Mouse (Mus musculus): ENCODE measurements around the gene Zbtb17. TPM values are rescaled to one million over a fixed set of nuclear protein-coding genes. Genes with fewer than 3 reads are reported as not detected.
A peak's percentile ranks its signal among the peaks of the same experiment; 100 is the strongest.

The Zbtb17 gene
- polyA plus RNA-seq, 1 experiment from 2014 or later, result 49.7 TPM

- Histone ChIP-seq H3K4me3 (no peak overlapping the region), H3K9me3 (no peaks in the 10 kb centered on the region), H3K27me3 (replicated peaks) (no peaks in the 10 kb centered on the region), H3K27ac (no peak overlapping the region), H3K36me3 (replicated peaks) (peaks cover 61% of the 10 kb centered on the region), H3K9ac (no peak overlapping the region), H3K4me2 (no peak overlapping the region), H3K4me1 (peaks cover 5% of the 10 kb centered on the region; the same call in 1 of the 2 replicates)
- no peak for ATAC-seq (replicated peaks)
- WGBS, result 85% methylated on average over 34 of the region's 34 CpGs
Measured at GRCm38 (mm10) chr4:141465512-141466288, 21.2 kb downstream of the Zbtb17 start.

- H3K4me3 ChIP-seq, result no peak overlapping the region
- no peak overlapping the region for H3K4me2 ChIP-seq
- no peaks in the 10 kb centered on the region for H3K9me3 ChIP-seq
- H3K27me3 ChIP-seq (replicated peaks), result no peaks in the 10 kb centered on the region
- WGBS, result 88% methylated on average over 16 of the region's 16 CpGs
- ATAC-seq (replicated peaks), result no peak
- no peak overlapping the region for H3K27ac ChIP-seq
- H3K36me3 ChIP-seq (replicated peaks), result peaks cover 66% of the 10 kb centered on the region
- H3K9ac ChIP-seq, result no peak overlapping the region
- H3K4me1 ChIP-seq, result no peaks in the 10 kb centered on the region
Measured at GRCm38 (mm10) chr4:141466289-141466795, 21.9 kb downstream of the Zbtb17 start.

- H3K4me2 ChIP-seq, result no peak overlapping the region
- H3K27me3 ChIP-seq (replicated peaks), result no peaks in the 10 kb centered on the region
- peaks cover 72% of the 10 kb centered on the region for H3K36me3 ChIP-seq (replicated peaks)
- WGBS, result 87% methylated on average over 15 of the region's 15 CpGs
- no peak overlapping the region for H3K9ac ChIP-seq
- H3K4me3 ChIP-seq, result no peak overlapping the region
- H3K9me3 ChIP-seq, result no peaks in the 10 kb centered on the region
- H3K27ac ChIP-seq, result no peak overlapping the region
- H3K4me1 ChIP-seq, result no peaks in the 10 kb centered on the region
- ATAC-seq (replicated peaks), result no peak
Measured at GRCm38 (mm10) chr4:141466844-141467580, 22.6 kb downstream of the Zbtb17 start.

- Histone ChIP-seq H3K27ac (no peak overlapping the region), H3K4me2 (no peak overlapping the region), H3K27me3 (replicated peaks) (no peaks in the 10 kb centered on the region), H3K4me3 (no peak overlapping the region), H3K9me3 (no peaks in the 10 kb centered on the region), H3K4me1 (no peaks in the 10 kb centered on the region), H3K36me3 (replicated peaks) (peaks cover 74% of the 10 kb centered on the region), H3K9ac (no peak overlapping the region)
- 88% methylated on average over 6 of the region's 6 CpGs for WGBS
- ATAC-seq (replicated peaks), result no peak
Measured at GRCm38 (mm10) chr4:141467581-141467927, 23.1 kb downstream of the Zbtb17 start.

- no peak overlapping the region for H3K4me3 ChIP-seq
- 64% methylated on average over 10 of the region's 10 CpGs for WGBS
- no peaks in the 10 kb centered on the region for H3K27me3 ChIP-seq (replicated peaks)
- H3K9ac ChIP-seq, result no peak overlapping the region
- peaks cover 76% of the 10 kb centered on the region for H3K36me3 ChIP-seq (replicated peaks)
- no peak overlapping the region for H3K27ac ChIP-seq
- no peaks in the 10 kb centered on the region for H3K9me3 ChIP-seq
- no peak for ATAC-seq (replicated peaks)
- no peak overlapping the region for H3K4me2 ChIP-seq
- no peaks in the 10 kb centered on the region for H3K4me1 ChIP-seq
Measured at GRCm38 (mm10) chr4:141468576-141468975, 24.1 kb downstream of the Zbtb17 start.

GRCm38 (mm10) chr4:141469343-141469742, 24.9 kb downstream of the Zbtb17 start:
- Histone ChIP-seq H3K9me3 (no peaks in the 10 kb centered on the region), H3K36me3 (replicated peaks) (peaks cover 74% of the 10 kb centered on the region), H3K9ac (no peak overlapping the region), H3K4me3 (no peak overlapping the region), H3K27ac (no peak overlapping the region), H3K4me2 (no peak overlapping the region), H3K27me3 (replicated peaks) (no peaks in the 10 kb centered on the region), H3K4me1 (no peaks in the 10 kb centered on the region)
- ATAC-seq (replicated peaks), result no peak
- 95% methylated on average over 9 of the region's 9 CpGs for whole genome bisulfite sequencing

GRCm38 (mm10) chr4:141471491-141471890, 27.0 kb downstream of the Zbtb17 start:
- WGBS, result 96% methylated on average over 16 of the region's 16 CpGs
- ATAC-seq (replicated peaks), result 0 out of 2 replicates have a peak, but pooled peaks have one; percentile 16
- no peak overlapping the region for H3K9ac ChIP-seq
- H3K9me3 ChIP-seq, result no peaks in the 10 kb centered on the region
- H3K4me2 ChIP-seq, result no peak overlapping the region
- no peak overlapping the region for H3K4me3 ChIP-seq
- no peak overlapping the region for H3K27ac ChIP-seq
- H3K4me1 ChIP-seq, result no peaks in the 10 kb centered on the region
- peaks cover 73% of the 10 kb centered on the region for H3K36me3 ChIP-seq (replicated peaks)
- H3K27me3 ChIP-seq (replicated peaks), result no peaks in the 10 kb centered on the region

- Histone ChIP-seq H3K27ac (no peak overlapping the region), H3K4me2 (no peak overlapping the region), H3K9me3 (no peaks in the 10 kb centered on the region), H3K4me3 (no peak overlapping the region), H3K36me3 (replicated peaks) (peaks cover 73% of the 10 kb centered on the region), H3K9ac (no peak overlapping the region), H3K4me1 (no peaks in the 10 kb centered on the region), H3K27me3 (replicated peaks) (no peaks in the 10 kb centered on the region)
- WGBS, result 95% methylated on average over 32 of the region's 32 CpGs
- ATAC-seq (replicated peaks), result no peak
Measured at GRCm38 (mm10) chr4:141472641-141473321, 28.3 kb downstream of the Zbtb17 start.

- no peak for ATAC-seq (replicated peaks)
- WGBS, result 91% methylated on average over 19 of the region's 19 CpGs
- H3K9ac ChIP-seq, result no peak overlapping the region
- no peak overlapping the region for H3K4me2 ChIP-seq
- H3K4me1 ChIP-seq, result no peaks in the 10 kb centered on the region
- peaks cover 82% of the 10 kb centered on the region for H3K36me3 ChIP-seq (replicated peaks)
- H3K27ac ChIP-seq, result no peak overlapping the region
- H3K27me3 ChIP-seq (replicated peaks), result no peaks in the 10 kb centered on the region
- no peak overlapping the region for H3K4me3 ChIP-seq
- H3K9me3 ChIP-seq, result no peaks in the 10 kb centered on the region
Measured at GRCm38 (mm10) chr4:141474431-141474830, 30.0 kb downstream of the Zbtb17 start.

GRCm38 (mm10) chr4:141477681-141478102, 33.2 kb downstream of the Zbtb17 start:
- H3K9me3 ChIP-seq, result no peaks in the 10 kb centered on the region
- no peaks in the 10 kb centered on the region for H3K4me1 ChIP-seq
- ATAC-seq (replicated peaks), result no peak
- H3K4me2 ChIP-seq, result no peak overlapping the region
- peak overlapping the region; percentile 28; the same call in 1 of the 2 replicates for H3K27ac ChIP-seq
- WGBS, result 87% methylated on average over 16 of the region's 16 CpGs
- H3K4me3 ChIP-seq, result no peak overlapping the region
- H3K9ac ChIP-seq, result no peak overlapping the region
- H3K36me3 ChIP-seq (replicated peaks), result peaks cover 76% of the 10 kb centered on the region
- no peaks in the 10 kb centered on the region for H3K27me3 ChIP-seq (replicated peaks)

- 82% methylated on average over 23 of the region's 23 CpGs for WGBS
- Histone ChIP-seq H3K27me3 (replicated peaks) (no peaks in the 10 kb centered on the region), H3K4me3 (no peak overlapping the region), H3K9me3 (no peaks in the 10 kb centered on the region), H3K9ac (no peak overlapping the region), H3K27ac (peak overlapping the region; percentile 66), H3K4me1 (no peaks in the 10 kb centered on the region), H3K4me2 (no peak overlapping the region), H3K36me3 (replicated peaks) (peaks cover 76% of the 10 kb centered on the region)
- ATAC-seq (replicated peaks), result no peak
Measured at GRCm38 (mm10) chr4:141478225-141478624, 33.8 kb downstream of the Zbtb17 start.

- 93% methylated on average over 32 of the region's 32 CpGs for WGBS
- no peak overlapping the region for H3K4me2 ChIP-seq
- H3K9me3 ChIP-seq, result no peaks in the 10 kb centered on the region
- no peak overlapping the region for H3K4me3 ChIP-seq
- H3K4me1 ChIP-seq, result no peaks in the 10 kb centered on the region
- peak overlapping the region; percentile 66 for H3K27ac ChIP-seq
- peaks cover 76% of the 10 kb centered on the region for H3K36me3 ChIP-seq (replicated peaks)
- no peaks in the 10 kb centered on the region for H3K27me3 ChIP-seq (replicated peaks)
- H3K9ac ChIP-seq, result no peak overlapping the region
- no peak for ATAC-seq (replicated peaks)
Measured at GRCm38 (mm10) chr4:141478794-141479193, 34.3 kb downstream of the Zbtb17 start.

Data from midbrain, embryonic 15.5 days (tissue).